Mouse (Mus musculus): ENCODE measurements around the gene Tmem184a. TPM values are rescaled to one million over a fixed set of nuclear protein-coding genes. Genes with fewer than 3 reads are reported as not detected.

Gene Tmem184a
- 0.37 and 0.55 TPM in 2 replicates for polyA plus RNA-seq (2015; fragmentation: Nextera tagmentation; extraction: Ambion mirVana)

DNA sequence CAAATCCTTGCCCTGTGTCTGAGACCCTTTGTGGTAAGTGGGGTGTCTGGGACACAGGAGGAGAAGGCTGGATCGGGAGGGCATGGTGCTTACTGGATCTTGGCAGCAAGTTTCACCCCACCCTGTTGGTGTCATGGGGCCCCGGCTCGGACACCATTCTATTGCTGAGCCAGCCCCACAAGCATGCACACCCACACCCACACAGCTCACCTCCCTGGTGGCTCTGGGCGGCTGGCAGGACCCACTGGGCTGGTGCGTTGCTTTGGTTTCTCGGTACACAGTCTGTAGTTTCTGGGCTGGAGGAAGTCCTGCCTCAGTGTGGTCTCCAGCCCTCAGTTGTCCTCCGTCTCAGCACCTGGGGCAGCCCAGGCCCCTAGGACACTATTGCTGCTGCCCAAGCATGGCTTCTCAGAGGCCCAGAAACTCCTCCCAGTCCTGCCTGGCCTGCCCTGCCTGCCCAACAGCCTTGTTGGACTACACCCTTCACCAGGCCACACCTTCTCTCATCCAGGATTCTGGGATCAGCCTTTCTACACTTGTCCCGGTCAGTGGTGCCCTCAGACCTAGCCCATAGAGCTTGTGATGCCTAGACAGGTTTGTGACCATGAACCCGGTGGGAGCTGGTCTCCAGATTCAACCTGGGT lies at the start of gene Tmem184a:
TSS of gene Tmem184a (minus strand) at position 380 of the 644 bp plus-strand sequence.
- Histone ChIP-seq H3K4me2 (no peak within 1 kb of the TSS), H3K9ac (no peak within 1 kb of the TSS), H3K36me3 (peaks cover 34% of the 10 kb centered on the region), H3K9me3 (no peaks in the 10 kb centered on the region), H3K4me1 (peaks cover 12% of the 10 kb centered on the region), H3K27ac (replicated peaks) (no peak within 1 kb of the TSS), H3K27me3 (replicated peaks) (peaks cover 8% of the 10 kb centered on the region), H3K4me3 (no peak within 1 kb of the TSS)
- WGBS, result 80% methylated on average over 9 of the region's 9 CpGs
- ATAC-seq (ENCODE audit: extremely low read depth, insufficient number of reproducible peaks, low FRiP score, low TSS enrichment), result no peak

DNA sequence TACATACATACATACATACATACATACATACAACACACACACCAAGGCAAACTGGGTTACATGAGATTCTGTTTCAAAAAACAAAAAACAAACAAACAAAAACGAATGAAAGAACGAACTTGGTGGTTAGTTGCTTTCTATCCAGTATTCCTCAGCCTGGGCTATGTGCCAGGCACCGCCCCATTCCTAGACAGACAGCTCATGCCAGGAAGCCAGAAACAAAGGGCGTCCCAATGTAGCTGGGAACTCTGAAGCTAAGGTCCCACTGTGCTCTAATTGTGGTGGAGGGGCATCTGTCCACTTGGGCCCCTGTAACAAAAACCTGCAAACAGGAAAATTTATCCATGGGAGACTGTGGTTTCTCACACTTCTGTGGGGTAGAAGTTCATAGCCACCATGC lies 43.0 kb upstream of the Tmem184a start:
- no peak overlapping the region for H3K9ac ChIP-seq
- ATAC-seq (ENCODE audit: extremely low read depth, insufficient number of reproducible peaks, low FRiP score, low TSS enrichment), result no peak
- no peaks in the 10 kb centered on the region for H3K9me3 ChIP-seq
- 0 out of 2 replicates have a peak, but pooled peaks cover 4% of the 10 kb centered on the region for H3K4me1 ChIP-seq
- H3K36me3 ChIP-seq, result no peaks in the 10 kb centered on the region
- no peak overlapping the region for H3K4me2 ChIP-seq
- H3K27ac ChIP-seq (replicated peaks), result no peak overlapping the region
- H3K4me3 ChIP-seq, result no peak overlapping the region
- peaks cover 14% of the 10 kb centered on the region; the same call in 1 of the 2 replicates for H3K27me3 ChIP-seq (replicated peaks)
- 45% methylated on average over 4 of the region's 4 CpGs for WGBS

DNA sequence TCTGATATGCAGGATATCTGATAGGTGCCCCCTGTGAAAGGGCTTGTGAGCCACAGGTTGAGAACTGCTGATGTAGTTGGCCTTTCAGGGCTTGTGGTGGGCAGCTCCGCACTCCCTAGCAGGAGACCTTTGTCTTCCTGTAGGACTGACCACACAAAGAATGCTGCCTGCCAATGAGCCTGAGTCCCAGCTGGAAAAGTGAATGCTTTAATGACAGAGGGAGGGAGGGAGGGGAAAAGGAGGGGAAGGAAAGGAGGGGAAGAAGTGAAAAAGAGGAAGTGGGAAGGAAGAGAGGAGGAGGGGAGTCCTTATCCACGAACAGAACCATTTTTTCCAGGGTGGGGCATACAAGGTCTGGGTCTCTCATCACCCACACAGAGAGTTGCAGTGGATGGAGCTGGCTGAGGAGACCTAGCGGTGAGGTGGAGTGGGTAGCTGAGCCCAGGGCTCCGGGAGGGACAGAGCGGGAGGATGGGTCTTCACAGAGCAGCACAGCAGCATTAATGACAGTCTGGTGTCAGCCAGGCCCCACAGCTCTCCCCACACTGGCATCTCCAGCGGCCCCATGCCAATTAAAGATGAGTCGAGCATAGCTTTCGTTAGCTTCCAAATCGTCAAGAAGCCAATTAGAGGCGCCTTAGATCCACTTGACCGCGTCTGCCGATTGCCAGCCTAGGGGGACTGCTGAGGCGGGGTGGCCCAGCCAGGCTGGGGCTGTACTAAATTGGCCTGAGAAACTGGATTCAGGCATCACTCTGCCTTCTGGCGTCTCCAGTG lies 40.8 kb upstream of the Tmem184a start:
- no peak overlapping the region for H3K4me3 ChIP-seq
- H3K9ac ChIP-seq, result no peak overlapping the region
- peaks cover 12% of the 10 kb centered on the region; the same call in 1 of the 2 replicates for H3K27me3 ChIP-seq (replicated peaks)
- ATAC-seq (ENCODE audit: extremely low read depth, insufficient number of reproducible peaks, low FRiP score, low TSS enrichment), result no peak
- H3K9me3 ChIP-seq, result no peaks in the 10 kb centered on the region
- H3K4me2 ChIP-seq, result no peak overlapping the region
- no peak overlapping the region for H3K27ac ChIP-seq (replicated peaks)
- H3K4me1 ChIP-seq, result 0 out of 2 replicates have a peak, but pooled peaks cover 4% of the 10 kb centered on the region
- 54% methylated on average over 15 of the region's 15 CpGs for WGBS
- H3K36me3 ChIP-seq, result no peaks in the 10 kb centered on the region

DNA sequence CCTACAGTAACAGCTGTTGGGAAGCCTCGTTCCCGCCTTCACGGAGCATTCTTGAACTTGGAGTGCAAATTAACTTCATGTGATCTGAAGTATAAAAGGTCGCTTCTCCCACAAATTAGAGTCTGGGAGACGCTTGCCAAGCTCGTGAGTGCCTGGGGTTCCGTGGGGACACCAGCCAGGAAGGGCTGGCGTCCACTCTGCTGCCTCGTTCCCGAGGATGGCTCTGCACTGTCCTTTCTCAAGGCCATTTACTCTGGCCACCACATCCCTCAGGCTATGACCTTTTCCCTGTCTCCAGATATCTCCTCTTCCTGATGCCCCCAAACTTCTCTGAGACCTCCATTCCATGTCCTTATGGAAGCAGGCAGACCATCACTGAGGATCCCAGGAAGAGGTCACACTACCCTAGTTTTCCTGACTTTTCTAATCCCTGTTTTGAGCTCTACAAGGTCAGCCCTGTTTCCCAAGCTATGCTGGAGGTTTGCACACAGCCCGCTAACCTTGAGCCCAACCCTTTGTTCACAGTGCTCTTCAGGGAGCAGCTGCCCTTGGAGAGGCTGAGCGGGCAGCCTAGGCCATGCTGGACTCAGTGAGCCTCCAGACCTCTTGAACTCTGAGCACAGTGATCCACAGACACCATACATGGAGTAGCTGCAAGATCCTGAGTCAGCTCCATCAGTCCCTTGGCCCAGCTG lies 30.1 kb upstream of the Tmem184a start:
- no peak for ATAC-seq (ENCODE audit: extremely low read depth, insufficient number of reproducible peaks, low FRiP score, low TSS enrichment)
- H3K27ac ChIP-seq (replicated peaks), result no peak overlapping the region
- H3K36me3 ChIP-seq, result no peaks in the 10 kb centered on the region
- peaks cover 5% of the 10 kb centered on the region; the same call in 1 of the 2 replicates for H3K4me1 ChIP-seq
- H3K9me3 ChIP-seq, result peaks cover 6% of the 10 kb centered on the region
- no peak overlapping the region for H3K4me3 ChIP-seq
- no peak overlapping the region for H3K4me2 ChIP-seq
- WGBS, result 68% methylated on average over 12 of the region's 12 CpGs
- H3K9ac ChIP-seq, result no peak overlapping the region
- H3K27me3 ChIP-seq (replicated peaks), result peaks cover 30% of the 10 kb centered on the region

DNA sequence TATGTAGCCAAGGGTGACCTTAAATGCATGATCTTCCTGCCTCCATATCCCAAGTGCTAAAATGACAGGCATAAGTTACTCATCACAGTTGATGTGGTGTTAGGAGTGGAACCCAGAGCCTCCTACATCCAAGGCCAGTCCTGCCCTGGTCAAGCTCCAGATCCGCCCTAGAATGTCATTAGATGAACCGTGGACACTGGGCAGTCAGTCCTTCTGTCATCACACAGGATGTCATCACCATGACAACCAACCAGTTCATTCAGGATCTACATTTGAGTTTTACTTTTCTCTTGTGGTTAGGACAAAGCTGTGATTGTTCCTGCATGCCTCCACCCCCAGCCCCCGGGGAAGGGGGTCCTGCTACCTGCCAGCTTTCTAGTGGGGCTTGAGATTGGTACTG lies 19.4 kb upstream of the Tmem184a start:
- 43% methylated on average over 3 of the region's 3 CpGs for WGBS
- Histone ChIP-seq H3K4me1 (no peaks in the 10 kb centered on the region), H3K9ac (no peak overlapping the region), H3K27ac (replicated peaks) (no peak overlapping the region), H3K4me3 (no peak overlapping the region), H3K27me3 (replicated peaks) (peaks cover 42% of the 10 kb centered on the region), H3K9me3 (0 out of 2 replicates have a peak, but pooled peaks cover 1% of the 10 kb centered on the region), H3K36me3 (no peaks in the 10 kb centered on the region), H3K4me2 (no peak overlapping the region)
- no peak for ATAC-seq (ENCODE audit: extremely low read depth, insufficient number of reproducible peaks, low FRiP score, low TSS enrichment)

DNA sequence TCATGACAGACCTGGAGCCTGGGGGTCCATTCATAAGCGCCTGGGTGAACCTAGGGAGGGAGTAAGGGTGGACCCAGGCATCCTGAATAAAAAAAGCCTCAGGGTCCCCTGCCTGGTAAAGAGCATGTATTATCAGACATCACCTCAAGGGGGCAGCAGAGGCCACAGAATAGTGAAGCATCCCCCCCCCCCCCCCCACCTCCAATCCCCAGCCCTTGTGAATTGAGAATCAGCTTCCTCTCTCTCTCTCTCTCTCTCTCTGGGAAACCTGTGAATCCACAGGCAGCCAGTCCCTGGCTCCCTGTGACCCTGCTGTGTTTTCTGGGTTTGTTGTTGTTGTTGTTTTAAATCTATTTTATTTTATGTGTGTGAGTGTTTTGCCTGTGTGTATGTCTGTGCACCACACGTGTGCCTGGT lies 18.8 kb upstream of the Tmem184a start:
- Histone ChIP-seq H3K27me3 (replicated peaks) (peaks cover 49% of the 10 kb centered on the region), H3K4me3 (no peak overlapping the region), H3K36me3 (no peaks in the 10 kb centered on the region), H3K9me3 (no peaks in the 10 kb centered on the region), H3K9ac (no peak overlapping the region), H3K4me2 (no peak overlapping the region), H3K27ac (replicated peaks) (no peak overlapping the region), H3K4me1 (no peaks in the 10 kb centered on the region)
- no peak; the same call in 1 of the 2 replicates for ATAC-seq (ENCODE audit: extremely low read depth, insufficient number of reproducible peaks, low FRiP score, low TSS enrichment)
- 30% methylated on average over 2 of the region's 2 CpGs for WGBS

DNA sequence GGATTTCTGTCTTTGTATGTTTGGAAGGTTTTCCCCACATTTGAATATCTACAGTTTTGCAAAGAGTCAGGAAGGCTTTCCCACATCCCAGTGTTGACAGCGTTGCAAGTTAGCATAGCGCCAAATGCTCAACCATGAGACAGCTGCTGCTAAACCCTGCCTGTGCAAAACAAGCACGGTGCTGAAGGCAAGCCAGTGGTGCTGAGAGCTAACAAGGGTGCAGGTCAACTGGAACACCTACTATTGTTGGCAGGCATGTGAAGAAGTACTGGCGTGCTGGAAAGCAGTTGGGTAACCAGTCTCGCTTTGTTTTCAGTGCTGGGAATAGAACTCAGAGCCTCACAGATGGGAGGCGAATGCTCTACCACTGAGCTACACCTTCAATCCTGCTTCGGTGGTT lies 16.0 kb upstream of the Tmem184a start:
- H3K4me3 ChIP-seq, result no peak overlapping the region
- H3K27ac ChIP-seq (replicated peaks), result no peak overlapping the region
- no peaks in the 10 kb centered on the region for H3K9me3 ChIP-seq
- H3K4me2 ChIP-seq, result no peak overlapping the region
- 71% methylated on average over 7 of the region's 7 CpGs for WGBS
- ATAC-seq (ENCODE audit: extremely low read depth, insufficient number of reproducible peaks, low FRiP score, low TSS enrichment), result no peak
- H3K4me1 ChIP-seq, result no peaks in the 10 kb centered on the region
- H3K27me3 ChIP-seq (replicated peaks), result peaks cover 38% of the 10 kb centered on the region
- no peak overlapping the region for H3K9ac ChIP-seq
- H3K36me3 ChIP-seq, result no peaks in the 10 kb centered on the region

DNA sequence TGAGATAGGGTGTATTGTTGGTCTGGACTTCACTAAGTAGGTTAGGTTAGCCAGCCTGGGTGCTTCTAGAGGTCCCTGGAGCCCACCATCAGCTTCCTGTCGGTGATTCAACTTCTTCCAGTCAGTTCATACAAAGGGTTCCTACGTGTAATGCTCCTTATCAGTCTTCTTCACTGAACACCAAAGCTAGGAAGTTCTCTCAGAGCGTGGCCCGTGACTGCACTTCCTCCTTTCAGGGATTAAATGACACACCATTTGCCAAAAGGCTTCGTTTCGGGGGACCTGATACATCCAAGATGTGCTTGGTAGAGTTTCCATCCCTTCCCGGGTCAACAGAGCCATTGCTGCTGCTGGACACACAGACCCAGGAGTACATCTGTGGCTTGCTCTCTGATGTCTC lies 12.4 kb upstream of the Tmem184a start:
- Histone ChIP-seq H3K27me3 (replicated peaks) (peaks cover 29% of the 10 kb centered on the region), H3K4me1 (no peaks in the 10 kb centered on the region), H3K9me3 (no peaks in the 10 kb centered on the region), H3K9ac (no peak overlapping the region), H3K4me2 (no peak overlapping the region), H3K4me3 (no peak overlapping the region), H3K36me3 (no peaks in the 10 kb centered on the region), H3K27ac (replicated peaks) (no peak overlapping the region)
- WGBS, result 40% methylated on average over 7 of the region's 7 CpGs
- ATAC-seq (ENCODE audit: extremely low read depth, insufficient number of reproducible peaks, low FRiP score, low TSS enrichment), result no peak

DNA sequence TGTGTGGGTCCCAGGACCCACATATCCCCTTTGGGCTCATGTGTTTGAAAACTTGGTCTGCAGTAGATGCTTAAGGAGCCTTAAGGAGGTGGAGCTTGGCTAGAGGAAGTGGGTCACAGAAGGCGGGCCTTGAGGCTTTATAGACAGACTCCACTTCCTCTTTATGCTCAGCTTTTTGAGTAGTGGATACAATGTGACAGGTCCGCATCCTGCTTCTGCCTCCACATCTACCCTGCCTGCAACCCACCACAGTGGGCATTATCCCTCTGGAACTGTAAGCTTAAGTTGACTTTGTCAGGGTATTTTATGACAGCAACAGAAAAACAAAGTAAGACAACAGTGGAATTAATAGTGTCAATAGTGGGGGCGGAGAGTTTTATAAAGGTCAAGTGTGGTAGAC lies 11.0 kb upstream of the Tmem184a start:
- Histone ChIP-seq H3K9ac (no peak overlapping the region), H3K4me1 (peaks cover 4% of the 10 kb centered on the region), H3K4me3 (no peak overlapping the region), H3K36me3 (no peaks in the 10 kb centered on the region), H3K9me3 (no peaks in the 10 kb centered on the region), H3K27ac (replicated peaks) (no peak overlapping the region), H3K27me3 (replicated peaks) (peaks cover 22% of the 10 kb centered on the region), H3K4me2 (no peak overlapping the region)
- 74% methylated on average over 3 of the region's 3 CpGs for WGBS
- no peak for ATAC-seq (ENCODE audit: extremely low read depth, insufficient number of reproducible peaks, low FRiP score, low TSS enrichment)

DNA sequence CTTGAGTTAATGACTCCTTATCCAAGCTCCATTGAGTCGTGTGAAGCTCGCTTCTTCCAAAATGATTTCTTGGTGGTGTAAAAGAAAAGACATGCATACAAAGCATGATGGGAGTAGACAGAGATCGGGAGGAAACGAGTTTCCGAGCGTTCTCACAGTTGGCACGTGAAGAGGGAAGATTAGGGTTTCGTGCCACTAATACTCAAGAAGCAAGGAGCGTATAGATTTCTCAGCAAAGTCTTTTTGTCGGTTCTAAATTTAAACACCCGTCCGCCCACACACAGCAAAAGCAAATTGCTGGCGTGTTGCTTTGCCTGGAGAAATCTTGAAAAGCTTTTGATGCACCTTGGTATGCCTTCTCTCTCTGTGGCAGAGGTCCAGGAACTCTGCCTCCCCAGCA lies 9.7 kb upstream of the Tmem184a start:
- Histone ChIP-seq H3K4me1 (peaks cover 11% of the 10 kb centered on the region), H3K36me3 (peaks cover 4% of the 10 kb centered on the region), H3K27ac (replicated peaks) (no peak overlapping the region), H3K4me2 (no peak overlapping the region), H3K9ac (no peak overlapping the region), H3K4me3 (no peak overlapping the region), H3K9me3 (no peaks in the 10 kb centered on the region), H3K27me3 (replicated peaks) (peaks cover 19% of the 10 kb centered on the region)
- WGBS, result 65% methylated on average over 13 of the region's 13 CpGs
- ATAC-seq (ENCODE audit: extremely low read depth, insufficient number of reproducible peaks, low FRiP score, low TSS enrichment), result no peak

DNA sequence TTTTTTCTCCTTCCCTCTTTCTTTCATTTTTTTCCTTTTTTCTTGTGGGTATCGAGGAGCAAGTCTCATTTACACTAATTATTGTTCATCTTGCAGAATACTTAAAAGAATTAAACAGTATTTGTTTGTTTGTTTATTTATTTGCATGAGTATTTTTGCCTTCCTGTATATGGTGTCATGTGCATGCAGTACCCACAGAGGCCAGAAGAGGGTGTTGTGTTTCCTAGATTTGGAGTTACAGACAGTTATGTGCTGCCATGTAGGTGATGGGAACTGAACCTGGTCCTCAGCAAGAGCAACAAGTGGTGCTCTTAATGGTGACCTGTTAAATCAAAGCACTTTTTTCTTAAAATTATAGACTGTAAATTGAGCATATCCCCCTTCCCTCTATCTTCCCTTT lies 7.9 kb upstream of the Tmem184a start:
- Histone ChIP-seq H3K27ac (replicated peaks) (no peak overlapping the region), H3K4me2 (no peak overlapping the region), H3K4me3 (no peak overlapping the region), H3K36me3 (peaks cover 19% of the 10 kb centered on the region), H3K27me3 (replicated peaks) (peaks cover 11% of the 10 kb centered on the region; the same call in 1 of the 2 replicates), H3K9ac (no peak overlapping the region), H3K9me3 (no peaks in the 10 kb centered on the region), H3K4me1 (peaks cover 11% of the 10 kb centered on the region)
- no peak for ATAC-seq (ENCODE audit: extremely low read depth, insufficient number of reproducible peaks, low FRiP score, low TSS enrichment)
- WGBS, result 88% methylated on average over 1 of the region's 1 CpGs
